Mouse (Mus musculus) stomach, postnatal 0 days (tissue): ENCODE measurements around the gene Agk.

ENCODE experiments used
- CTCF ChIP-seq: IDR thresholded peaks from 2 replicates; pipeline ENCODE4 v1.5.1; 2016; ENCODE audit warnings: antibody characterized with exemption, low read depth, mild to moderate bottlenecking, moderate library complexity
- EP300 ChIP-seq: optimal IDR thresholded peaks from 2 replicates; pipeline ENCODE3; 2016; ENCODE audit warnings: antibody characterized with exemption

GRCm38 (mm10) chr6:40411085-40411484 lies 86.1 kb downstream of the Agk start:
- TF ChIP-seq EP300 (no peak), CTCF (no peak)
